ENCODE assay signal across 21 mouse cellular contexts in the genomic region with DNA sequence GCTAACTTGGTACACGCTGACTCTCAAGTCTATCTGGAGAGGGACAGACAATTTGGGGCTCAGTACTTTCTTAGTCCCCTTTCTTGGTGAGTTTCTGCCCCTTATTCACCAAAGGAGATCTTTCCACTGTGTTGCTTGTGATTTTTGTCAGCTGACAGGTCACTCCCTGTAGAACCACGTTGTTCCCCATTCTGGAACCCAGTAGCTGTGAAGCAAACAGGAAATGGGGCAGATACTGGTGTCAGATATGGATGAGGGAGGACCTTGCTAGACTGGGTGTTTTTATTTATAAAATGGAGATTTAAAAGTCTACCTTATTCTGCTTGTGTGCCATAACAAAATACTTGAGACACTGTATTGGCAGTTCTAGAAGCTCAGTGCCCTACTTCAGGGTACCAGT.
DNase-seq lines count a peak whose midpoint lies in the region; ATAC-seq and TF ChIP-seq lines count a peak whose summit lies in the region.
"Had no signal": no experiment of that assay in that cellular context is flagged by ENCODE, and none has a peak within 500 bp of the region (broad histone marks: within the 10 kb centered on the region; RNA-seq: fewer than 3 reads in every experiment).

No protein-coding gene starts in this region.

- peak; percentile 77 for DNase-seq in heart, adult 11 months
- no peak for DNase-seq in heart, postnatal 14 days
- no peak for DNase-seq in hindbrain, postnatal 0 days (ENCODE audit: low spot score)
- no peak for DNase-seq in embryo, embryonic 10.5 days (ENCODE audit: low spot score)
- DNase-seq in ovary, postnatal 14 days (ENCODE audit: low spot score): no peak
- DNase-seq: adrenal gland, postnatal 10 days; B cell, adult 2 months; cerebellum, adult 11 months; cerebellum, adult 8-10 months; cerebellum, postnatal 25 days; gastrocnemius, postnatal 36 days; heart, adult 18-20 months; heart, postnatal 10 days had no signal

- H3K9ac ChIP-seq in hindbrain, postnatal 0 days (replicated peaks; ENCODE audit: low read length): no peak overlapping the region
- H3K9ac ChIP-seq: hindbrain, embryonic 13.5 days had no signal

- WGBS in hindbrain, postnatal 0 days: 80% methylated on average over 2 of the region's 2 CpGs

- ATAC-seq in common myeloid progenitor, adult 5-6 weeks (replicated peaks; ENCODE audit: low read depth, poor library complexity, severe bottlenecking): peak; percentile 65
- peak; percentile 57; the same call in 1 of the 2 replicates for ATAC-seq in megakaryocyte progenitor cell, adult 5-6 weeks (replicated peaks; ENCODE audit: poor library complexity)
- no peak for ATAC-seq in hindbrain, postnatal 0 days
- ATAC-seq: forebrain, embryonic 14.5 days had no signal

- H3K27ac ChIP-seq in hindbrain, postnatal 0 days: no peak overlapping the region
- H3K27ac ChIP-seq: embryonic facial prominence, embryonic 10.5 days; forebrain, embryonic 10.5 days; heart, embryonic 10.5 days; hindbrain, embryonic 13.5 days had no signal

- H3K36me3 ChIP-seq in hindbrain, postnatal 0 days (ENCODE audit: insufficient read depth, low read length): no peaks in the 10 kb centered on the region
- H3K36me3 ChIP-seq: embryonic facial prominence, embryonic 10.5 days; forebrain, embryonic 10.5 days; heart, embryonic 10.5 days; hindbrain, embryonic 13.5 days had no signal

- H3K27me3 ChIP-seq in hindbrain, postnatal 0 days (ENCODE audit: insufficient read depth, low read length): no peaks in the 10 kb centered on the region
- H3K27me3 ChIP-seq: CH12.LX; hindbrain, embryonic 13.5 days had no signal

- intact Hi-C loops in heart, postnatal 14 days (cut with DNase I): no loop called here

- H3K9me3 ChIP-seq in hindbrain, postnatal 0 days (ENCODE audit: low read length): no peaks in the 10 kb centered on the region
- H3K9me3 ChIP-seq: embryonic facial prominence, embryonic 10.5 days; forebrain, embryonic 10.5 days; heart, embryonic 10.5 days had no signal

- no peak for TF ChIP-seq CTCF in hindbrain, postnatal 0 days (IDR thresholded peaks at IDR 0.05; ENCODE audit: low read depth)

- no peak overlapping the region for H3K4me3 ChIP-seq in hindbrain, postnatal 0 days (ENCODE audit: low read length)
- H3K4me3 ChIP-seq: embryonic facial prominence, embryonic 10.5 days; forebrain, embryonic 10.5 days; heart, embryonic 10.5 days; hindbrain, embryonic 13.5 days had no signal

- H3K4me2 ChIP-seq in hindbrain, postnatal 0 days (ENCODE audit: low read depth, low read length): no peak overlapping the region
- H3K4me2 ChIP-seq: hindbrain, embryonic 13.5 days had no signal

- H3K4me1 ChIP-seq in hindbrain, postnatal 0 days (ENCODE audit: insufficient read depth, low read length): no peaks in the 10 kb centered on the region
- H3K4me1 ChIP-seq: embryonic facial prominence, embryonic 10.5 days; forebrain, embryonic 10.5 days; heart, embryonic 10.5 days; hindbrain, embryonic 13.5 days had no signal
